Mouse (Mus musculus) intestine, postnatal 0 days (tissue): ENCODE data around the gene Tll2. TPM values are rescaled to one million over a fixed set of nuclear protein-coding genes. Genes with fewer than 3 reads are reported as not detected.
A peak's percentile ranks its signal among the peaks of the same experiment; 100 is the strongest.

Experiments used
- ATAC-seq: fragments of 200-750 bp; cut with Nextera tagmentation; 2 replicates; pipeline ENCODE4 v1.8.0; 2017; ENCODE audit warnings: mild to moderate bottlenecking, moderate TSS enrichment, moderate library complexity
- H3K27ac ChIP-seq: fragments of 300-500 bp; sonication (generic); 2 replicates; pipeline ENCODE4 v1.5.1; 2014; ENCODE audit warnings: mild to moderate bottlenecking, low read depth, low read length, moderate library complexity
- H3K27me3 ChIP-seq: fragments of 300-500 bp; sonication (generic); replicated peaks from 2 replicates; pipeline ENCODE4 v1.6.1; 2014; ENCODE audit warnings: low read length, mixed read lengths; ENCODE audit not compliant: control insufficient read depth, insufficient read depth
- H3K36me3 ChIP-seq: fragments of 300-500 bp; sonication (generic); 2 replicates; pipeline ENCODE4 v1.6.1; 2014; ENCODE audit warnings: mild to moderate bottlenecking, moderate library complexity; ENCODE audit not compliant: control insufficient read depth, insufficient read depth
- H3K4me1 ChIP-seq: fragments of 300-500 bp; sonication (generic); replicated peaks from 2 replicates; pipeline ENCODE4 v1.6.1; 2014; ENCODE audit warnings: antibody characterized with exemption, low read length, mixed read lengths; ENCODE audit not compliant: control insufficient read depth, insufficient read depth
- H3K4me2 ChIP-seq: fragments of 300-500 bp; sonication (generic); replicated peaks from 2 replicates; pipeline ENCODE4 v1.6.1; 2014; ENCODE audit warnings: low read depth, mild to moderate bottlenecking, moderate library complexity
- H3K4me3 ChIP-seq: fragments of 300-500 bp; sonication (generic); 2 replicates; pipeline ENCODE4 v1.5.1; 2014; ENCODE audit warnings: low read depth, low read length
- H3K9ac ChIP-seq: fragments of 300-500 bp; sonication (generic); 2 replicates; pipeline ENCODE4 v1.6.1; 2014; ENCODE audit warnings: mild to moderate bottlenecking, low read depth, low read length
- H3K9me3 ChIP-seq: fragments of 300-500 bp; sonication (generic); 2 replicates; pipeline ENCODE4 v1.6.1; 2016; ENCODE audit warnings: mixed run types; ENCODE audit not compliant: control insufficient read depth
- CTCF ChIP-seq: sonication (generic); IDR thresholded peaks from 2 replicates; pipeline ENCODE4 v1.5.1; 2016; ENCODE audit warnings: low read depth, mild to moderate bottlenecking, control low read depth, antibody characterized with exemption, moderate library complexity
- WGBS: fragments of 180-500 bp; shearing (Covaris S2); extraction: QIAGEN DNeasy Blood & Tissue Kit; methylation state at CpG from one replicate; pipeline ENCODE4 v1.1.7; 2014; 5-methylcytosine and 5-hydroxymethylcytosine counted together
- polyA plus RNA-seq: library from polyadenylated mRNA; unstranded; fragments of >200 nt; fragmentation: Nextera tagmentation; extraction: Ambion mirVana; gene quantifications from 2 replicates; pipeline ENCODE4 v1.2.1, GENCODE M21; 2015

Tll2 gene
- polyA plus RNA-seq = 0.10 TPM in 2 replicates

DNA sequence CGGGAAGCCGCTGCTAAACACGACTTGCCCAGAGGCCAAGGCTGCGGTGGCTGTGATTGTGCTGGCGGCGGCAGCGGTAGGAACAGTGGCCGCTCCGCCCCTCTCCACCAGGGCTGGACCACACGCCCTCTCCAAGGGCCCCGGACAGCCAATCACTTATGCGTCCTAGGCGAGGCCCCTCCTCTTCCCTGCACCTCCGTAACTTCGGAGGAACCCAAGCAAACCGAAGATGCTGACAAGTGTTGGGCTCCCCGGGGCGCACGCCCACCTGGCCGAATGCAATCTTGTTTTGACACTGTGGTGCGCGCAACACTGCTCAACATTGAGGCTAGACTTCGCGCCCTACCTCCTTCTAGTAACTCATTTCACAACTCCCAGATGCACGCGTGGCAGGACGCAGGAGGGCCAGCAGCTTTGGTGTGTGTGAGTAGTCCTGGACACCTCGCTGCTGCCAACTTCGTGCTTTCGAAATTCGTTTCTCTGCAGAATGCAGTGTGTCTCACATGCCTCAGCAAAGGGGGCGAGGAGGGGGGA, at the start of gene Tll2:
Gene Tll2 (minus strand): TSS at position 25 of the 534 bp plus-strand sequence.
- Histone ChIP-seq H3K4me2 (peak within 1 kb of the TSS; percentile 74), H3K4me1 (0 out of 2 replicates have a peak, but pooled peaks cover 12% of the 10 kb centered on the region), H3K27ac (no peak within 1 kb of the TSS), H3K9me3 (no peaks in the 10 kb centered on the region), H3K9ac (no peak within 1 kb of the TSS), H3K4me3 (peak within 1 kb of the TSS; percentile 36), H3K36me3 (peaks cover 4% of the 10 kb centered on the region; the same call in 1 of the 2 replicates), H3K27me3 (peaks cover 26% of the 10 kb centered on the region)
- ATAC-seq = peak; percentile 79
- TF ChIP-seq CTCF = peak; percentile 9; the same call in 1 of the 2 replicates
- WGBS = 2% methylated on average over 32 of the region's 32 CpGs

DNA sequence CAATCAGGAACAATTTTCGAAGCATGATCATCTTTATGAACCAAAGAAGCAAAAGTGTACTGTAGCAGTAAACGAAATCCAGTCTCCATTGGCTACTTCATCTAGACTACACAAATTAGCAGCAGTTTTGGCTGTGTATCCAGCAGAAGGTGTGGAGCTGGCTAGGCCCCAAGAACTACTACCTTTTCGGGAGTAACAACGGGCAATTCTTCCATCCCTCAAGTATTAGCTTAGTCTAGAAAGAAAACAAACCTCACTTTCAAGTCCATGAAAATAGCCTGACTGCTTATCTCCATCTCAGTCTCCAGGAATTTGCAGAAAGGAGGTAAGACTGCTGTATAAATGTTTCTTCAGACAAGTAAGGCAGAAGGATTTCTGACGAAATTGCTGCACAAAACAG, 47.9 kb upstream of the Tll2 start:
- H3K27ac ChIP-seq = no peak overlapping the region

DNA sequence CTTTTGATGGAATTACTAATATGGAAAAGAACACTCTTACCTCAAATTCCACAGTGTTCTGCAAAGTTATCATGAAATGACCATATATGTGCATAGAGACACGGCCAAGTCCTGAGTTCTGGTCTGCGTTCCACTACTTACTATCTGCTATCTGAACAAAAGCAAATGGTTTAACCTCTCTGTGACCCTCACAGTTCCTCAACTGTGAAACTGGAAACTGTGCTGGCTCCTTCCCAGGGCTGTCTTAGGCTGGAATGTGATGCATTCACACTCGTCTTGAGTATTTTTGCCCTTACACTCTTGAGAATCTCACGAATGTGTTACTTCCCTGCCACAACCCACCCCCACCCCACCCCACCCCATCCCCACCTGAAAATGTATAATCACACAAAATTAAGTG, 42.3 kb upstream of the Tll2 start:
- Histone ChIP-seq H3K9ac (no peak overlapping the region), H3K4me3 (no peak overlapping the region), H3K9me3 (no peaks in the 10 kb centered on the region), H3K27ac (no peak overlapping the region), H3K4me1 (no peaks in the 10 kb centered on the region), H3K36me3 (peaks cover 25% of the 10 kb centered on the region), H3K27me3 (no peaks in the 10 kb centered on the region), H3K4me2 (no peak overlapping the region)
- no peak for TF ChIP-seq CTCF
- no peak for ATAC-seq
- 63% methylated on average over 4 of the region's 4 CpGs for WGBS

More for the DNA sequence above, 47.9 kb upstream of the Tll2 start:
- Histone ChIP-seq H3K36me3 (peaks cover 8% of the 10 kb centered on the region; the same call in 1 of the 2 replicates), H3K9ac (no peak overlapping the region), H3K27me3 (no peaks in the 10 kb centered on the region), H3K4me3 (no peak overlapping the region), H3K4me1 (no peaks in the 10 kb centered on the region), H3K9me3 (no peaks in the 10 kb centered on the region), H3K4me2 (no peak overlapping the region)
- ATAC-seq = no peak
- 72% methylated on average over 5 of the region's 5 CpGs for WGBS
- no peak for TF ChIP-seq CTCF

DNA sequence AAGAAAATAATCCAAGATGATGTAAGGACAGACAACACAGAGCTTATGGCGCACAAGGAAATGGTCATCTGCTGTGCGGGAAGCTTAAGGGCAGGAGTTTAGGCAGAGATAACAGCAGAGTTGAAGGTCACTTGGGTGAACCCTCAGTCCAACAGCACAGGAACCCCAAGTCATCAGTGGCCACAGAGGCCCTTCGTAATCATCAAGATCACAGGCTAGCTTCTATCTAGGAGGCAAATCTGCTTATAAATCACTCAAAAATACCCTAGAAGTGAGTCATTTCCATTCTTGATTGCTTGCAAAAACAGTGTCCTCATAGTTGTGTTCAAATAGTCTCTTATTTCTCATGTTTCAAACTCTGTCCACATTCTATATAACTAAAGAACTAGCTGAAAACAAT, 41.6 kb upstream of the Tll2 start:
- H3K27me3 ChIP-seq = no peaks in the 10 kb centered on the region
- 0 out of 2 replicates have a peak, but pooled peaks have one; percentile 0 for TF ChIP-seq CTCF
- no peaks in the 10 kb centered on the region for H3K4me1 ChIP-seq
- no peak overlapping the region for H3K4me3 ChIP-seq
- no peak overlapping the region for H3K9ac ChIP-seq
- no peak overlapping the region for H3K4me2 ChIP-seq
- H3K9me3 ChIP-seq = no peaks in the 10 kb centered on the region
- H3K27ac ChIP-seq = no peak overlapping the region
- WGBS = 84% methylated on average over 3 of the region's 3 CpGs
- peaks cover 29% of the 10 kb centered on the region for H3K36me3 ChIP-seq
- ATAC-seq = no peak

DNA sequence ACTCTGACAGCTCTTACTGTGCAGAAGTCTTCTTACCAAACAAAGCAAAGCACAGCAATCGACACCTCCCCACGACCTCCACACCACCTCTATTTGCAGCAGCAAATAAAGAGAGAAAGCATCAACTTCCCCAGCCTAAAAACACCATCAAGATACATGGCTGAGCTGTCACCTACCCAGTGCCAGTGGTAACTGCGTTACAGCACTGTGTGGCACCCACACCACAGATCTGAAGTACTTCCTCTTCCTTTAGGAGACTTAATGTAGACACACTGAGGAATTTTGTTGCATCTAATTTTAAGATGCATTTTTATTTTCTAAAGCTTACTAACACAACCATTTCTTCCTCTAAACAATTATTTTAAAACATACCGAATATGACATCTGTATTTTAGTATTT, 39.6 kb upstream of the Tll2 start:
- H3K27ac ChIP-seq = no peak overlapping the region

DNA sequence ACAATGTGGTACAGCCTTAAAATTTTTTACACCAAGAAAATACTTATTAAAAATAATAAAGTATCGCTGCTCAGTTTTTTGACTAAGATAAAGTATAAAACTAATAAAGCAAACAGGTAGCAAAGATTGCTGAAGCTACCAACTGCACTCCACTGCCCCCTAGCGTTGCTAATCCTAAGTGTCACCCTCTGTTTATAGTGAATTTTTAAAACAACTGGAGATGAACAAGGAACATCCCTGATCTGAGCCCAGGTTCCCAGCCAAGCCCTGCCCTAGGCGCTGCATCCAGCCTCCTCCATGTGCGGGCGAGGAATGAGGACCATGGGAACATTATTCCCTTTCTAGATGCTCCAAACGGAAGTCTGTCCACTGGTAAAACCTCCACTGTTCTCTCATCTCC, 37.9 kb upstream of the Tll2 start:
- ATAC-seq = no peak

More for the DNA sequence above, 39.6 kb upstream of the Tll2 start:
- H3K4me3 ChIP-seq = no peak overlapping the region
- 74% methylated on average over 4 of the region's 4 CpGs for WGBS
- no peak overlapping the region for H3K4me2 ChIP-seq
- no peaks in the 10 kb centered on the region for H3K9me3 ChIP-seq
- no peak for TF ChIP-seq CTCF
- H3K9ac ChIP-seq = no peak overlapping the region
- no peak for ATAC-seq
- peaks cover 43% of the 10 kb centered on the region for H3K36me3 ChIP-seq
- H3K27me3 ChIP-seq = no peaks in the 10 kb centered on the region
- H3K4me1 ChIP-seq = no peaks in the 10 kb centered on the region

DNA sequence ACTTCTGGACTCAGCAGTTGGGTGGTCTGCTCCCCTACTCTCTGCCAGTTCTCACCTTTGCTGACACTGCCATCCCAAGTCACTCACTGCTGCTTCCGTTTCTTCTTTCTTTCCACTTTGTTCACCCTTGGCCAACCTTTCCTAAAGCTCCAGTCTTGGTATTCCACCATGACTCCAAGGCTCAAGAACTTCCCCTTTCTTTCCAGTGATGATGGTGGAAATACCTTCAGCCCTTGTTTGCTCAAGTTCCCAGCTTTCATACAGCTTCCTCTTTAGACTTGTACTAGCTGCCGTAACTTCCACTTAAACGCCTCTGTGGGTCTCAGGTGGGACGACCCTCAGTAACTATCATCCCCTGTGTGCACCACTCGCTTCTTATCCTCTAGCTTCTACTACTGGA, 35.4 kb upstream of the Tll2 start:
- WGBS = 94% methylated on average over 5 of the region's 5 CpGs
- no peak for TF ChIP-seq CTCF
- Histone ChIP-seq H3K4me2 (no peak overlapping the region), H3K4me1 (no peaks in the 10 kb centered on the region), H3K27ac (no peak overlapping the region), H3K36me3 (peaks cover 66% of the 10 kb centered on the region), H3K9ac (no peak overlapping the region), H3K27me3 (no peaks in the 10 kb centered on the region), H3K4me3 (no peak overlapping the region), H3K9me3 (no peaks in the 10 kb centered on the region)
- ATAC-seq = no peak

More for the DNA sequence above, 37.9 kb upstream of the Tll2 start:
- H3K27me3 ChIP-seq = no peaks in the 10 kb centered on the region
- H3K9me3 ChIP-seq = no peaks in the 10 kb centered on the region
- TF ChIP-seq CTCF = peak; percentile 79
- H3K4me2 ChIP-seq = no peak overlapping the region
- 68% methylated on average over 6 of the region's 6 CpGs for WGBS
- H3K36me3 ChIP-seq = peaks cover 51% of the 10 kb centered on the region
- H3K27ac ChIP-seq = no peak overlapping the region
- H3K9ac ChIP-seq = no peak overlapping the region
- H3K4me1 ChIP-seq = no peaks in the 10 kb centered on the region
- no peak overlapping the region for H3K4me3 ChIP-seq
